Mouse (Mus musculus) frontal cortex, postnatal 10 days (tissue): Measurements from ENCODE around the gene Egfl8.

Source experiments
- DNase-seq, 2 experiments: peaks; one replicate each; pipeline ENCODE4 v3.0.0; 2022; ENCODE audit warnings: low spot score in 2 of 2, mixed read lengths in 1 of 2

The Egfl8 gene

GRCm38 (mm10) chr17:34648141-34648890 lies 32.5 kb upstream of the Egfl8 start:
- no peak for DNase-seq

GRCm38 (mm10) chr17:34646906-34647787 lies 31.4 kb upstream of the Egfl8 start, which contains the start of gene Atf6b:
Atf6b (plus strand) TSS chr17:34647146.
- peak; percentile 95 to 98 for DNase-seq

- peak in 1 of 2 experiments; percentile 22 for DNase-seq
Measured at GRCm38 (mm10) chr17:34645831-34646511, 30.2 kb upstream of the Egfl8 start.

GRCm38 (mm10) chr17:34645256-34645829 lies 29.6 kb upstream of the Egfl8 start:
- DNase-seq: no peak

GRCm38 (mm10) chr17:34644608-34645007 lies 28.8 kb upstream of the Egfl8 start, which contains the start of gene Fkbpl:
Fkbpl (plus strand) TSS chr17:34644764.
- peak; percentile 94 to 95 for DNase-seq

- no peak for DNase-seq
Measured at GRCm38 (mm10) chr17:34643944-34644343, 28.2 kb upstream of the Egfl8 start.

- DNase-seq: no peak
Measured at GRCm38 (mm10) chr17:34643379-34643778, 27.6 kb upstream of the Egfl8 start.

- DNase-seq: no peak
Measured at GRCm38 (mm10) chr17:34641945-34642344, 26.2 kb upstream of the Egfl8 start.

GRCm38 (mm10) chr17:34640778-34641601 lies 25.2 kb upstream of the Egfl8 start:
- no peak for DNase-seq

- no peak for DNase-seq
Measured at GRCm38 (mm10) chr17:34639461-34640255, 23.9 kb upstream of the Egfl8 start.

GRCm38 (mm10) chr17:34637459-34637858 lies 21.7 kb upstream of the Egfl8 start:
- no peak for DNase-seq

- DNase-seq: no peak
Measured at GRCm38 (mm10) chr17:34635671-34636070, 19.9 kb upstream of the Egfl8 start.

- peak; percentile 79 to 85 for DNase-seq
Measured at GRCm38 (mm10) chr17:34632261-34632691, 16.5 kb upstream of the Egfl8 start.

GRCm38 (mm10) chr17:34631647-34632046 lies 15.9 kb upstream of the Egfl8 start:
- DNase-seq: peak in 1 of 2 experiments; percentile 30

GRCm38 (mm10) chr17:34630761-34631301 lies 15.1 kb upstream of the Egfl8 start:
- peak in 1 of 2 experiments; percentile 41 for DNase-seq

GRCm38 (mm10) chr17:34629796-34630603 lies 14.2 kb upstream of the Egfl8 start:
- DNase-seq: no peak

- peak in 1 of 2 experiments; percentile 61 for DNase-seq
Measured at GRCm38 (mm10) chr17:34629221-34629751, 13.5 kb upstream of the Egfl8 start, which contains the start of gene Prrt1. Prrt1 (plus strand) TSS chr17:34629533.

GRCm38 (mm10) chr17:34628644-34628967 lies 12.8 kb upstream of the Egfl8 start:
- DNase-seq: no peak
